Mouse (Mus musculus): ENCODE results near the gene Gm47841. TPM values are rescaled to one million over a fixed set of nuclear protein-coding genes. Genes with fewer than 3 reads are reported as not detected.

Gm47841 gene
- polyA plus RNA-seq, 1 experiment from 2014 or later: not detected

- no peaks in the 10 kb centered on the region for H3K27me3 ChIP-seq
- no peak overlapping the region for H3K4me2 ChIP-seq
- peaks cover 48% of the 10 kb centered on the region for H3K4me1 ChIP-seq (replicated peaks)
- no peak overlapping the region for H3K9ac ChIP-seq
- no peaks in the 10 kb centered on the region for H3K9me3 ChIP-seq
- H3K27ac ChIP-seq: no peak overlapping the region
- no peak for ATAC-seq (ENCODE audit: low FRiP score)
- no peaks in the 10 kb centered on the region for H3K36me3 ChIP-seq
- WGBS: 74% methylated on average over 7 of the region's 7 CpGs
- no peak overlapping the region for H3K4me3 ChIP-seq
Observed at GRCm38 (mm10) chr15:101081035-101081548, 33.9 kb upstream of the Gm47841 start.

GRCm38 (mm10) chr15:101080031-101080520, 32.9 kb upstream of the Gm47841 start:
- Histone ChIP-seq H3K36me3 (no peaks in the 10 kb centered on the region), H3K9me3 (no peaks in the 10 kb centered on the region), H3K9ac (no peak overlapping the region), H3K27ac (no peak overlapping the region), H3K4me1 (replicated peaks) (peaks cover 58% of the 10 kb centered on the region), H3K4me3 (no peak overlapping the region), H3K27me3 (no peaks in the 10 kb centered on the region), H3K4me2 (no peak overlapping the region)
- 71% methylated on average over 9 of the region's 9 CpGs for WGBS
- ATAC-seq (ENCODE audit: low FRiP score): no peak

- H3K9me3 ChIP-seq: no peaks in the 10 kb centered on the region
- peak; percentile 43 for ATAC-seq (ENCODE audit: low FRiP score)
- 1% methylated on average over 29 of the region's 30 CpGs for WGBS
- H3K9ac ChIP-seq: peak overlapping the region; percentile 84
- no peaks in the 10 kb centered on the region for H3K36me3 ChIP-seq
- H3K4me3 ChIP-seq: peak overlapping the region; percentile 66
- H3K27me3 ChIP-seq: no peaks in the 10 kb centered on the region
- peaks cover 71% of the 10 kb centered on the region for H3K4me1 ChIP-seq (replicated peaks)
- peak overlapping the region; percentile 88 for H3K27ac ChIP-seq
- H3K4me2 ChIP-seq: peak overlapping the region; percentile 80
Observed at GRCm38 (mm10) chr15:101078731-101079156, 31.5 kb upstream of the Gm47841 start.

- ATAC-seq (ENCODE audit: low FRiP score): peak; percentile 31; the same call in 1 of the 2 replicates
- WGBS: under 1% methylated on average over 57 of the region's 96 CpGs
- Histone ChIP-seq H3K4me2 (peak within 1 kb of the TSS; percentile 80), H3K4me3 (peak within 1 kb of the TSS; percentile 66), H3K9me3 (no peaks in the 10 kb centered on the region), H3K9ac (peak within 1 kb of the TSS; percentile 84), H3K27ac (peak within 1 kb of the TSS; percentile 88), H3K4me1 (replicated peaks) (peaks cover 75% of the 10 kb centered on the region), H3K27me3 (no peaks in the 10 kb centered on the region), H3K36me3 (no peaks in the 10 kb centered on the region)
Observed at GRCm38 (mm10) chr15:101077813-101078730, 30.9 kb upstream of the Gm47841 start, which contains the start of gene Fignl2. TSS of gene Fignl2 (minus strand) at chr15:101078567.

- peak; percentile 25; the same call in 1 of the 2 replicates for ATAC-seq (ENCODE audit: low FRiP score)
- Histone ChIP-seq H3K27me3 (no peaks in the 10 kb centered on the region), H3K4me2 (peak overlapping the region; percentile 80), H3K4me3 (peak overlapping the region; percentile 66), H3K9me3 (no peaks in the 10 kb centered on the region), H3K27ac (peak overlapping the region; percentile 88), H3K4me1 (replicated peaks) (peaks cover 81% of the 10 kb centered on the region), H3K36me3 (no peaks in the 10 kb centered on the region), H3K9ac (peak overlapping the region; percentile 84)
- under 1% methylated on average over 34 of the region's 34 CpGs for WGBS
Observed at GRCm38 (mm10) chr15:101077001-101077812, 30.0 kb upstream of the Gm47841 start.

GRCm38 (mm10) chr15:101076071-101077000, 29.1 kb upstream of the Gm47841 start:
- WGBS: 3% methylated on average over 25 of the region's 26 CpGs
- Histone ChIP-seq H3K4me3 (peak overlapping the region; percentile 66), H3K4me2 (peak overlapping the region; percentile 80), H3K36me3 (no peaks in the 10 kb centered on the region), H3K9me3 (no peaks in the 10 kb centered on the region), H3K27me3 (no peaks in the 10 kb centered on the region), H3K4me1 (replicated peaks) (peaks cover 85% of the 10 kb centered on the region), H3K27ac (peak overlapping the region; percentile 88), H3K9ac (peak overlapping the region; percentile 84)
- ATAC-seq (ENCODE audit: low FRiP score): peak; percentile 21; the same call in 1 of the 2 replicates

- no peak for ATAC-seq (ENCODE audit: low FRiP score)
- no peaks in the 10 kb centered on the region for H3K27me3 ChIP-seq
- peak overlapping the region; percentile 88 for H3K27ac ChIP-seq
- H3K4me2 ChIP-seq: peak overlapping the region; percentile 80
- no peaks in the 10 kb centered on the region for H3K9me3 ChIP-seq
- H3K4me3 ChIP-seq: peak overlapping the region; percentile 66
- no peaks in the 10 kb centered on the region for H3K36me3 ChIP-seq
- peak overlapping the region; percentile 84 for H3K9ac ChIP-seq
- peaks cover 86% of the 10 kb centered on the region for H3K4me1 ChIP-seq (replicated peaks)
- 19% methylated on average over 5 of the region's 5 CpGs for WGBS
Observed at GRCm38 (mm10) chr15:101075656-101076055, 28.5 kb upstream of the Gm47841 start.

GRCm38 (mm10) chr15:101075150-101075549, 28.0 kb upstream of the Gm47841 start:
- ATAC-seq (ENCODE audit: low FRiP score): no peak
- Histone ChIP-seq H3K4me1 (replicated peaks) (peaks cover 87% of the 10 kb centered on the region), H3K4me3 (no peak overlapping the region), H3K4me2 (peak overlapping the region; percentile 80), H3K36me3 (no peaks in the 10 kb centered on the region), H3K9me3 (no peaks in the 10 kb centered on the region), H3K27me3 (no peaks in the 10 kb centered on the region), H3K9ac (peak overlapping the region; percentile 84; the same call in 1 of the 2 replicates), H3K27ac (peak overlapping the region; percentile 88)
- 64% methylated on average over 4 of the region's 4 CpGs for WGBS

- Histone ChIP-seq H3K4me1 (replicated peaks) (peaks cover 88% of the 10 kb centered on the region), H3K27me3 (no peaks in the 10 kb centered on the region)
Observed at GRCm38 (mm10) chr15:101074067-101074466, 26.9 kb upstream of the Gm47841 start.

GRCm38 (mm10) chr15:101072736-101073135, 25.5 kb upstream of the Gm47841 start:
- no peaks in the 10 kb centered on the region for H3K9me3 ChIP-seq
- H3K36me3 ChIP-seq: no peaks in the 10 kb centered on the region
- no peaks in the 10 kb centered on the region for H3K27me3 ChIP-seq
- no peak for ATAC-seq (ENCODE audit: low FRiP score)
- 62% methylated on average over 2 of the region's 2 CpGs for WGBS
- no peak overlapping the region for H3K9ac ChIP-seq
- no peak overlapping the region for H3K4me2 ChIP-seq
- peaks cover 90% of the 10 kb centered on the region for H3K4me1 ChIP-seq (replicated peaks)
- H3K27ac ChIP-seq: no peak overlapping the region
- no peak overlapping the region for H3K4me3 ChIP-seq

More at GRCm38 (mm10) chr15:101074067-101074466, 26.9 kb upstream of the Gm47841 start:
- ATAC-seq (ENCODE audit: low FRiP score): no peak
- H3K9me3 ChIP-seq: no peaks in the 10 kb centered on the region
- H3K27ac ChIP-seq: 0 out of 2 replicates have a peak overlapping the region, but pooled peaks have one; percentile 2
- 66% methylated on average over 5 of the region's 5 CpGs for WGBS
- H3K4me2 ChIP-seq: no peak overlapping the region
- H3K4me3 ChIP-seq: no peak overlapping the region
- H3K9ac ChIP-seq: no peak overlapping the region
- H3K36me3 ChIP-seq: no peaks in the 10 kb centered on the region

GRCm38 (mm10) chr15:101070762-101071161, 23.6 kb upstream of the Gm47841 start:
- Histone ChIP-seq H3K27ac (no peak overlapping the region), H3K27me3 (no peaks in the 10 kb centered on the region), H3K4me1 (replicated peaks) (peaks cover 90% of the 10 kb centered on the region), H3K9ac (peak overlapping the region; percentile 39; the same call in 1 of the 2 replicates), H3K4me3 (no peak overlapping the region), H3K4me2 (no peak overlapping the region), H3K9me3 (no peaks in the 10 kb centered on the region), H3K36me3 (no peaks in the 10 kb centered on the region)
- 32% methylated on average over 5 of the region's 5 CpGs for WGBS
- no peak for ATAC-seq (ENCODE audit: low FRiP score)

All from hindbrain, embryonic 13.5 days (tissue).